Mouse (Mus musculus): Measurements from ENCODE around the gene Hmgcs1.
"Not testable (repeated sequence)": the region's sequence is repeated elsewhere in the genome, so short reads cannot be mapped to it uniquely, and the experiment has no call there.

Hmgcs1 gene

DNA sequence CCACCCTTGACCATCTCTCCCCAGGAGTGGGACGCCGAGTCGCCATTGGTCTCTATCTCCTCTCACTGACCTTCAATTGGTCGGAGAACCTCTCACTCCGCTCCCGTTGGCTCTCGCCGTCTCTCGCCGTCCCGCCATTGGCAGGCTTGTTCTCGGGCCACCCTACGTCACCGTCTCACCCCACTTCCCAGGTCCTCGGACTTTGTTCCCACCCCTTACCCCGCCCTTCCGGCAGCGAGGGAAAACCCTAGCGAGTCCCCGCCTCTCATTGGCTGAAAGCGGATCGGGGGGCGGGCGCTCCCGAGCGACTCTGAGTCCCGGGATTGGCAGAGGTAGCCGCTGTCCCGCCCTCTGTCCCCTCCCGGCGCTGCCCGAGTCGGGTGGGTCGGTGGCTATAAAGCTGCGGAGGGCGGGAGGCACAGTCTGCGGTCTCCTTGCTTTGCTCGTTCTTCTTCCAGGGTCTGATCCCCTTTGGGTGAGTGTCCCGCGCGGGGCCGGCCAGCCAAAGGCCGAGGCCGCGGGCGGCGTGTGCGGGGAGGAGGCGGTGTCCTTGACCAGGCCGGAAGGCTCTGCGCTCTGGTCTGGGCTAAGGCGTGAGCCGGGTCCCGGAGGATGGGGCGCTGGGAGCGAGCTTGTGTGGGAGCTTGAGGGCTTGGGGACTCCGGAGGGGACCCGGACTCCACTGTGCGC, at the start of gene Hmgcs1:
Hmgcs1 (plus strand) TSS at position 341 of the 690 bp plus-strand sequence.
- DNase-seq: peak; percentile 100

- peak; percentile 59 to 79 for DNase-seq
Observed at GRCm38 (mm10) chr13:119640504-119640903, 49.7 kb upstream of the Hmgcs1 start.

DNA sequence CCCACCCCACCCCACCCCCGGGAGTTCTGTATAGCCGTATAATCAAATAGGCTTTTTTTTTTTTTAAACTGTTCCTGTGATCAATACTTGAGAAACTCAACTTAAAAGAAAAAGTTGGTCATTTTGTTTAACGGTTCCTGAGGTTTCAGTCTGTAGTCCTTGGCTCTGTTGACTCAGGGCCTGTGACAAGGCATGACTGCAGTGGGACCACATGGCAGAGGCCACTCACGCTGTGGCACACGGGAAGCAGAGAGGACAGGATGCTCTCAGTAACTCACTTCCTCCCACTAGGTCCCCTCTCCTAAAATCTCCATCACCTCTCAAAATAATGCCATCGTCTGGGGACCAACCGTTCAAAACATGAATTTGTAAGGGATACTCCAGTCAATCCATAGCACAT, 49.0 kb upstream of the Hmgcs1 start:
- no peak for DNase-seq

- no peak for DNase-seq
Observed at GRCm38 (mm10) chr13:119644769-119645168, 45.4 kb upstream of the Hmgcs1 start.

GRCm38 (mm10) chr13:119646511-119646910, 43.7 kb upstream of the Hmgcs1 start:
- no peak for DNase-seq

- DNase-seq: no peak
Observed at GRCm38 (mm10) chr13:119648891-119649698, 41.1 kb upstream of the Hmgcs1 start.

- DNase-seq: no peak
Observed at GRCm38 (mm10) chr13:119649699-119650046, 40.5 kb upstream of the Hmgcs1 start.

DNA sequence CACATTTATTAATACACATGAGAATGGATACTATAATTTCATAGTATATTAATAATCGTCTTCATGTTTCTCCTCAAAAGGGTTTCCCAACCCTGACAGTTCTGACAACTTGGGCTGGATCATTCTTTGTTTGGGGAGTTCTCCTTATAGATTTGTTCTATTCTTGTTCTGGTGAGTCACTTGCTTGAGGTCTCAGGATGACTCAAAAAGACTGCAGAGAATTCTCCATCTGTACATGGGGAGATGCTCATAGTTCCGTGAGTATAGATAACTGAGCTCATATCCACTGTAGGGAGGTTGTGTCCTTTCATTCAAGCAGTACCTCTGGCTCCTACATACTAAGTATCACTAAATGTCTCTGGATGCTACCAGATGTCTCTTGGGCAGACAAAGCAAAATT, 35.4 kb upstream of the Hmgcs1 start:
- DNase-seq: no peak

DNA sequence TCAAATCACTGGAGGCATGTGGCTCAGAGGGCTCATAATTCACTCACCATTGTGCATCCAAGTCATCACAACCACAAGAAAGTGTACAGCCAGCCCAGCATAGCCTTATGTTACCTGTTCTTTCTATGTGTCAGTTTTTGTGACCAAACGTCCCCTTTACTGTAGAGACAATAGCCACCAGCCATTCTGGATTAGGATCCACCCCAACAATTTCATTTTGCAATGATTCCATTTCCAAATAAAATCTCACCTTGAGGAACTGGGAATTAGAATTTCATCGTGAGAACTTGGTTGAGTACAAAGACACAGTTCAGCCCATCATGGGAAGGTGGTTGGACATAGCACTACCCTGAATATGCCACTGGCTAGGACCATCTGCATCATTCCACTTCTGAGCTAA, 33.9 kb upstream of the Hmgcs1 start:
- no peak for DNase-seq

- DNase-seq: no peak
Observed at GRCm38 (mm10) chr13:119656846-119657416, 33.2 kb upstream of the Hmgcs1 start.

DNA sequence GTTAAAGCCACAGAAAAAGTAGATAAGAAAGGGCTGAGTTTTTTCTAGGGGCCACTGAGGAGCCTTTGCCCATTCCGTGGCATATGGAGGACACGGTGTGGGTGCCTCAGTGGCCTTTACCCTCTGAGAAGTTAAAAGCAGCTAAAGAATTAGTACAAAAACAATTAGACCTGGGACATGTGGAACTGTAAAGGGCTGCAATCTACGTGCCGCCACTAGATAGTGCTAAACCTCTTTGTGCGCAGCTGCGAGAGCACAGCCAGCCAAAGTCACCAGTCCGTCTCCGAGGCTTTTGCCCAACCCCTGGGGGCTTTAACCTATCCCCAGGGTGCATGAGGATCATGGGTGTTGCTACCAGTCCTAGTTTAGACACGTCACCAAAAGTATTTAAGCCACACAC, 28.8 kb upstream of the Hmgcs1 start:
- DNase-seq: peak; percentile 11 to 33

DNA sequence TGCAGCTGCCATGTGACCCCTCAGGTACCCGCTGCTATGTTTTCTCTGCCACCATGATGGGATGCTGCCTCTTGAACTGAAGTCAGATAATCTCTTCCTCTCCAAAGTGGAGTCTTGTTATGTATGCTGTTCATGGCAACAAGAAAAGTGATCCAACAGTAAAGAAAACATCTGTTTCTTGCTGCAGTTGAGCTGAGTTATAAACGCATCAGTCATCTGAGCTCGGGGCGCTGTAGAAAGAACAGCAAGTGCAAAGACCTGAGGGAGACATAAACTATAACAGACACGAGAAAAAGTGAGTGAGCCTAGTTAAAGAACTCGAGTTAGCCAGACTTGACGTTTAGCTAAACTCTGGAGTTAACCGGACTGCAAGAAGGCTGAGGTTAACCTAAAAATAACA, 11.4 kb upstream of the Hmgcs1 start:
- DNase-seq: no peak

GRCm38 (mm10) chr13:119679721-119680120, 10.5 kb upstream of the Hmgcs1 start:
- no peak for DNase-seq

DNA sequence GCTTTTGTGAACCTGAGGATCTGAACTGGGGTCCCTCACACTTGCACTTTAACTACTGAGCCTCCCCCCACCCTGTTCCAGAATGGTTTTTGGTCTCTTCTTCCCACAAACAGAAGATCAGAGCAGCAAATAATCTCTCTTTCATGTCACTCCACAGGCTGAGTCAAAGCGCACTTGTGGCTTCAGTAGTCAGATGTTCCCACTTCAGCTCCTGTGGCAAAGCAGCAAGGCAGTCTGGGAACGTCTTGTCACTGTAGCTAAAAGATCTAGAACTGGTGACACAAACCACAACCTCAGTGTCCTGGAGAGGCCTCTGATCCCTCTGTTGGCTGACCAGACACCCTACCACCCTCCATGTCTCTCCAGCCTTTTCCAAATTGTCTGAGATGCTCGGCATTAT, 9.0 kb upstream of the Hmgcs1 start:
- no peak for DNase-seq

DNA sequence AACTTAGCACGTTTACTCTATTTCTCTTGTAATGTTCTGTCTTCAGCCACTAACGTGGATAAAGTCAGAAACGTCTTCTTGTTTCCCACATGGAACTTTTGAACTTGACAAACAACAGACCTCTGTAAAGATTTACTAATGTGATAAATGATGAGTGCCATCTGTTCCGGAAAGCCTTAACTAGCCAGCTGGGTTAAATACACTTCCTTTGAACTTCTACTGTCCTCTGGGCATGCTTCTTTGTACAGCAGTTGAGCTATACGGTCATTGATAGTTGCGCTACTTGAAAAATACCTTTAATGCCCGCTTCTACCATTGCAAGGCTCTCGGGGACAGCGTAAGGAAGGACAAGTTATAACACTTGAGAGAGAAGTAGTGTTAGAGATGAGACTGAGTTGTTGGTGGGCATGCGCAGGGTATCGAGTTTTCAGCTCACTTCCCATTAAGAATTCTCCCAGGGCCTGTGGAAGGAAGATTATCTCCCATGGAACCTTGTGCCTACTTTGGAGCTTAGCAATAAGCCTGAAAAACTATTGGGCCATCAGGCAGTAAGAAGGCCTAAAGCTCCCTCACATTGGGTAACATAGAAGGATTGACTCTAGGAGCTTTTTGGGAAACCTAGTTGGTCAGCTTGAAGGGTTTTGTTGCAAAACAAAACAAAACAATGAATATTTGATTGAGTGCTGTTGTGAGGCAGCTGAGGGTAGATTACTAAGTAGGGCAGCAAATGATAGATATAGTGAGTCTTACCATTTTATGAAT, 5.6 kb upstream of the Hmgcs1 start:
- no peak for DNase-seq

DNA sequence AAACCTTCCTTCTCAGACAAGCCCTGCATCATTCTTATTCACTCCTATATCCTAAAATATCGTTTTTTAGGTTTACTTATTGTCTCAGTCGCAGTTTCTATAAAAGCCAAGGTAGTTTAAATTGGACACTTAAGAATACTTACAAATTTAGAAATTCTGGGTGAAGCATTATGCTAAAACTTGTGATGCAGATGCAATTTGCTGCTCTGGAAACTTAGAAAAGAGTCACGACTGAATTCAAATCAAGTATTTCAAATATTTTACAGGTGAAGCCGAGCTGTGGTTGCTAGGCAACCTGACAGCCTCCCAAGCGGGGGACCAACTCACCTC, 505 bp upstream of the Hmgcs1 start:
- no peak for DNase-seq

- DNase-seq: peak; percentile 74 to 86
Observed at GRCm38 (mm10) chr13:119690876-119691620, 869 bp downstream of the Hmgcs1 start.

GRCm38 (mm10) chr13:119691958-119692357, 1.8 kb downstream of the Hmgcs1 start:
- DNase-seq: not testable (repeated sequence)

DNA sequence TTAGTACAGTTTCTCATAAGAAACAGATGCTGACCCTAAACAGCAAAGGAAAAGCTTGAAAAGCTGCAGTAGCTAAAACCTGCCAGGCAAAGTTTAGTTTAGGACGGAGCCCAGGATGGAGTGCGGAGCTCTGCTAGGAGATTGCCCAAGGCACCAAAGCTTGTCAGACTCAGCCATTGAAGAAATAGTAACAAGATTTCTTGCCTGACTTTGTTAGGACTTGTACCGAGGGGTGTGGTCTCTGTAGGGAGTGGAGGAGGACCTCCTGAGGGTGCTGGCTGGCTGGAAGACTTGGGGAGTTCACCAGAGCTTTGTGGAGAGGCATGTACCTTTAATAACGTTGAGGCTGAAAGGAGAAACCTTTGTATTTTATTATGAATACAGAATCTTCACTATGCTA, 5.5 kb downstream of the Hmgcs1 start:
- DNase-seq: no peak

- DNase-seq: no peak
Observed at GRCm38 (mm10) chr13:119696496-119696895, 6.3 kb downstream of the Hmgcs1 start.

- DNase-seq: no peak
Observed at GRCm38 (mm10) chr13:119698436-119698835, 8.3 kb downstream of the Hmgcs1 start.

GRCm38 (mm10) chr13:119704280-119704679, 14.1 kb downstream of the Hmgcs1 start:
- DNase-seq: no peak
